Mouse (Mus musculus) layer of hippocampus, adult 2 months (tissue): ENCODE results near the gene Cdkal1. TPM values are rescaled to one million over a fixed set of nuclear protein-coding genes. Genes with fewer than 3 reads are reported as not detected.
A peak's percentile ranks its signal among the peaks of the same experiment; 100 is the strongest.

ENCODE experiments used
- DNase-seq, 2 experiments: peaks; one replicate each; pipeline ENCODE4 v3.0.0; 2022; ENCODE audit warnings: low spot score in 2 of 2
- H3K27ac ChIP-seq: fragments of 200-600 bp; 2 replicates; pipeline ENCODE4 v1.8.1; 2022
- H3K4me3 ChIP-seq: fragments of 200-600 bp; 2 replicates; pipeline ENCODE4 v1.8.1; 2022; ENCODE audit warnings: mild to moderate bottlenecking
- CTCF ChIP-seq: fragments of 200-600 bp; conservative IDR thresholded peaks from 2 replicates; pipeline ENCODE4 v1.8.1; 2022; ENCODE audit warnings: antibody characterized with exemption, mild to moderate bottlenecking, moderate library complexity
- total RNA-seq, 2 experiments: library from RNA; stranded (reverse); gene quantifications; 2 replicates each; pipeline ENCODE4 v1.2.3; 2021

The Cdkal1 gene
- total RNA-seq, 2 experiments from 2014 or later: 29.9 to 31.7 TPM

DNA sequence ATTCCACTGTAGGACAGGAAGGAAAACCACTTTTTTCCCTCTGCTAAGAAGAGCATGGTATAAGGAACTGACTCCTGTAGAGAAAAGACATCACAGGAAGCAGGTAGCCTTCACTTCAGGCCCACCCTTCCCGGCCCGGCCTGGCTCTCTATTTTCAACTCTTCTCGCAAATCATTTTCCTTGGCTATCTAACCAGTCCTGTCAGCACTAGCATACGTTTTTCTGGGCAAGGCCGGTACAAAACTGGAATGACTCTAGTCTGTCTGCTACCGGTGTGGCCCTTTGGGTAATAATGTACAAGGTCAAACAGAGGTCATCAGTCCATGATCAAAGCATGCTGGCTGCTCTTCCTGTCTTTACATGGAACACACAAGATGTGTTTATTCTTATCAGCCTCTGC lies 81.9 kb downstream of the Cdkal1 start:
- Histone ChIP-seq H3K27ac (no peak overlapping the region), H3K4me3 (no peak overlapping the region)
- DNase-seq: no peak
- TF ChIP-seq CTCF: no peak

- DNase-seq: no peak
- Histone ChIP-seq H3K27ac (no peak overlapping the region), H3K4me3 (no peak overlapping the region)
- TF ChIP-seq CTCF: no peak
Observed at GRCm38 (mm10) chr13:29772970-29773369, 82.5 kb downstream of the Cdkal1 start.

- no peak for DNase-seq
- no peak overlapping the region for H3K27ac ChIP-seq
Observed at GRCm38 (mm10) chr13:29769647-29770436, 85.6 kb downstream of the Cdkal1 start.

DNA sequence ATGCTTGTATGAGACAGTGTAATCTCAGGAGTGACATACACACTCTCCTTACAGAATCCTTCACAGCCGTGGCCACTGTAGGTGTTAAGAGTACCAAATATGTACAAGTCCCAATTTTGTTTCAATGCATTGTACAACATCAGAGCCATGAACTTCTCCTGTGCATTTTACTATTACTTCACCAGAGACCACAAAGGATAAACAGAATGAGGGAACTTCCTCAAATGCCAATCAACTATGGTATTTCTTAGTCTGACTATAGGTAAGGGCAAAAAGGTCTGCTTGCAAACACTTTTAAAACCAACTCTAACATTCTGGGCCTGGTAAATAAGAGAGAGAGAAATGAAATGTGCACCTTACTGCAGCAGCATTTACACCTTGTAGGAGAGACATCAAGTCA lies 87.4 kb downstream of the Cdkal1 start:
- DNase-seq: no peak
- no peak for TF ChIP-seq CTCF
- H3K4me3 ChIP-seq: no peak overlapping the region
- no peak overlapping the region for H3K27ac ChIP-seq

More at GRCm38 (mm10) chr13:29769647-29770436, 85.6 kb downstream of the Cdkal1 start:
- no peak for TF ChIP-seq CTCF
- peak overlapping the region; percentile 41 for H3K4me3 ChIP-seq

GRCm38 (mm10) chr13:29767587-29767986 lies 87.9 kb downstream of the Cdkal1 start:
- Histone ChIP-seq H3K4me3 (no peak overlapping the region), H3K27ac (no peak overlapping the region)
- DNase-seq: no peak
- TF ChIP-seq CTCF: no peak

DNA sequence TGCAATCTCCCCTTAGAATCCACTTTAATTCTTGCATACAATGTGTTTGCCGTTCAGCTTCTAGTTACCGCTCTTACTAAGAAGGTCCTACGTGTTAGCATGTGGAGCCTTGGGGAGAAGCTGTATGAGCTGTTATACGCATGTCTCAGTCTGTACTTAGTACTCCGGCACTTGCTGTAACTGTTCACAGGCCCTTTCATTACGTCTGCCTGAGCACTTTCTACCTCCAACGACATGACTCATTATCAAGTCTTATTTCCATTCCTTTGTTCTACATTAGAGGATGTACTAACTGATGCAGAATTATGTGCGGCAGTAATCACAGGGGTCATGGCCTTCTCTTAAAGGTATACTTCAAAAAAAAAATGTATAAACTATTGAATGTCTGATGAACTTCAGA lies 89.1 kb downstream of the Cdkal1 start:
- H3K27ac ChIP-seq: no peak overlapping the region
- TF ChIP-seq CTCF: no peak

DNA sequence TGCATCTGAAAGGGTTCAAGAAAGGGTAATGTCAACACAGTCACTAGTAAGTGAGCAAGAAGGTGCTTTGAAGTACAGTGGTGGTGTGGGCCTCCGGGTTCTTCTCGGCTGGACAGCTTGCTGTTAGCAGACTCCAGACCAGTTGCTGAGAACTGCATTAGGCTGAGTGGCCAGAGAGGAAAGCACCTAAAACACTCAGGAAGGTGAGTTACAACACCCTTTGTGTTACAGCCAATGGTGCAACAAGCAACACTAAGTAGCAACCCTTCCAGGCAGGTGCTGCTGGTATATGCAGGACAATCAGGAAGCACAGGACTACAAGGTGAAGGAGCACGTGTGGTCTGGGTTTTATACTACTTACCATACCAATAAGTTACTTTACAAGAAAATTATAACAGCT lies 90.2 kb downstream of the Cdkal1 start:
- no peak for DNase-seq
- Histone ChIP-seq H3K4me3 (no peak overlapping the region), H3K27ac (no peak overlapping the region)
- no peak for TF ChIP-seq CTCF

More for the DNA sequence above, 89.1 kb downstream of the Cdkal1 start:
- no peak for DNase-seq
- H3K4me3 ChIP-seq: no peak overlapping the region

GRCm38 (mm10) chr13:29759691-29760467 lies 95.6 kb downstream of the Cdkal1 start:
- peak overlapping the region; percentile 70 for H3K27ac ChIP-seq
- no peak overlapping the region for H3K4me3 ChIP-seq
- peak; percentile 29 for DNase-seq
- no peak for TF ChIP-seq CTCF

- no peak for TF ChIP-seq CTCF
- Histone ChIP-seq H3K27ac (no peak overlapping the region), H3K4me3 (no peak overlapping the region)
- DNase-seq: no peak
Observed at GRCm38 (mm10) chr13:29756052-29756451, 99.4 kb downstream of the Cdkal1 start.

- no peak for DNase-seq
- TF ChIP-seq CTCF: no peak
Observed at GRCm38 (mm10) chr13:29753254-29753653, 102.2 kb downstream of the Cdkal1 start.

DNA sequence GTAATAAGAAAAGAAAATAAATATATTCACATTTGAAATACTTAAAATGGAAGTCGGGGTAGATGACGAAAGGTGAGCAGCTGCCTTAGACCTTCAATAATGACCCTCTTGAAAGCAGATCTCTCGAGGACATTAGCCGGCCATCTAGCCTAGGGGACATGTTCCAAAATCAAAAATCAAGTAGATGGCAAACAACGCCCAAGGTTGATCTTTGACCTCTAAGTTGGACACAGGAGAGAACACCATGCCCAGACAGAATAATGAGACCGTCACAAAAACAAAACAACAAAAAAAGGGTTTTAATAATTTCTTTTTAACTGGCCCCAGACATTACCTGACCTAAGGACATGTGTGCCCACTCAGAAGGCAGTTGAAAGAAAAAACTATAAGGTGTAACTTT lies 103.4 kb downstream of the Cdkal1 start:
- no peak for DNase-seq
- H3K27ac ChIP-seq: no peak overlapping the region
- TF ChIP-seq CTCF: no peak
- no peak overlapping the region for H3K4me3 ChIP-seq

More at GRCm38 (mm10) chr13:29753254-29753653, 102.2 kb downstream of the Cdkal1 start:
- Histone ChIP-seq H3K27ac (no peak overlapping the region), H3K4me3 (no peak overlapping the region)

- Histone ChIP-seq H3K4me3 (no peak overlapping the region), H3K27ac (no peak overlapping the region)
- no peak for DNase-seq
- TF ChIP-seq CTCF: no peak
Observed at GRCm38 (mm10) chr13:29751201-29751600, 104.3 kb downstream of the Cdkal1 start.

- no peak overlapping the region for H3K27ac ChIP-seq
- H3K4me3 ChIP-seq: no peak overlapping the region
- no peak for TF ChIP-seq CTCF
- DNase-seq: no peak
Observed at GRCm38 (mm10) chr13:29747347-29747647, 108.2 kb downstream of the Cdkal1 start.
